Mouse (Mus musculus) olfactory bulb, adult 2 months (tissue): Measurements from ENCODE around the gene Sln.

Experiments
- CTCF ChIP-seq: fragments of 200-500 bp; IDR thresholded peaks from 2 replicates; pipeline ENCODE4 v1.5.1; 2012; ENCODE audit warnings: low read depth, mild to moderate bottlenecking, low read length, moderate library complexity; ENCODE audit not compliant: insufficient read depth
- POLR2A ChIP-seq: fragments of 200-500 bp; IDR thresholded peaks from 2 replicates; pipeline ENCODE4 v1.6.1; 2012; ENCODE audit warnings: mild to moderate bottlenecking, low read depth, low read length, moderate library complexity; ENCODE audit not compliant: insufficient read depth

GRCm38 (mm10) chr9:53806496-53807086, 43.4 kb upstream of the Sln start:
- TF ChIP-seq POLR2A = no peak
- no peak for TF ChIP-seq CTCF
